18 mouse cellular contexts compared by ENCODE assay signal in the genomic region with DNA sequence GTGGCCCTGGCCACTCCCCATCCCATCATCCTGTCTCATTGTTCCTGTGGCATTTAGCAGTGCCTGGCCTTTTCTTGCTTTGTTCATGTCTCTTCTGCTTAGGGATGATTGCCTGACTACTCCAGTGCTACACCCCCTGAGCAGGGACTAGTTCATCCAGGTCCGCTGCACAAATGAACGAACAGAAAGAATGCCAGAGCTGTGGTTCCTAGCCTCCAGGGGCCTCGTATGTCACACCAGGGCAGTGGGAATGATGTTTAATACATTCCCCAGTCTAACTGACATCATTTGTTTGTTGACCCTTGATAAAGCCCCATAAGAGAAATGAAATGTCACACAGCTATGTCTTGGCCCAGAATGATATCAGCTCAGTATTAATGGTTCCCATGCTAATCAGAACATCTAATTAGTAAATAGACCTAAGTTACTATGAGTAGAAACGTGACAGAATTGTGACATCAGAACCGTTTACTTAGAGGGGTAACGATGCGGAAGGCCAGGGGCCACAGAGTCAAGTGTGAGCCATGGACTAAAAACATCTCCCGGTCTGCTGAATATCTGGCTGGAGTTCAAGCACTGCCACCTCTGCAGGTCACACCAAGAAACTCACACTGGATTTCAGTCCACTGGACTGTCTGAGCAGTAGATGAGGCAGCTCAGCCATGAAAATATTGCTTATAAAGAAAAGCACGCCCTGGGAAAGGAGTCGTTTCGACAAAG.
DNase-seq lines count a peak whose midpoint lies in the region; ATAC-seq lines count a peak whose summit lies in the region.
"Had no signal": no experiment of that assay in that cellular context is flagged by ENCODE, and none has a peak within 500 bp of the region (broad histone marks: within the 10 kb centered on the region; RNA-seq: fewer than 3 reads in every experiment).

No protein-coding gene starts in this region.

- H3K36me3 ChIP-seq in forebrain, embryonic 11.5 days (ENCODE audit: control insufficient read depth, insufficient read depth, low read length) = no peaks in the 10 kb centered on the region
- no peaks in the 10 kb centered on the region for H3K36me3 ChIP-seq in forebrain, embryonic 10.5 days (replicated peaks)
- no peaks in the 10 kb centered on the region for H3K36me3 ChIP-seq in kidney, embryonic 15.5 days
- H3K36me3 ChIP-seq in forebrain, embryonic 15.5 days = no peaks in the 10 kb centered on the region
- H3K36me3 ChIP-seq in midbrain, embryonic 14.5 days (ENCODE audit: control insufficient read depth, insufficient read depth, low read length) = no peaks in the 10 kb centered on the region
- H3K36me3 ChIP-seq: embryonic facial prominence, embryonic 13.5 days had no signal

- H3K4me1 ChIP-seq in forebrain, embryonic 11.5 days (replicated peaks; ENCODE audit: control insufficient read depth, insufficient read depth, low read length) = 0 out of 2 replicates have a peak, but pooled peaks cover 1% of the 10 kb centered on the region
- peaks cover 16% of the 10 kb centered on the region for H3K4me1 ChIP-seq in forebrain, embryonic 10.5 days
- peaks cover 17% of the 10 kb centered on the region for H3K4me1 ChIP-seq in kidney, embryonic 15.5 days
- no peaks in the 10 kb centered on the region for H3K4me1 ChIP-seq in forebrain, embryonic 15.5 days
- H3K4me1 ChIP-seq in midbrain, embryonic 14.5 days (ENCODE audit: control insufficient read depth, insufficient read depth, low read length) = peaks cover 12% of the 10 kb centered on the region; the same call in 1 of the 2 replicates
- H3K4me1 ChIP-seq: embryonic facial prominence, embryonic 13.5 days had no signal

- H3K4me3 ChIP-seq in forebrain, embryonic 11.5 days (ENCODE audit: low read depth, low read length) = no peak overlapping the region
- H3K4me3 ChIP-seq in forebrain, embryonic 10.5 days = no peak overlapping the region
- no peak overlapping the region for H3K4me3 ChIP-seq in kidney, embryonic 15.5 days (replicated peaks)
- no peak overlapping the region for H3K4me3 ChIP-seq in forebrain, embryonic 15.5 days
- H3K4me3 ChIP-seq in midbrain, embryonic 14.5 days (replicated peaks; ENCODE audit: low read depth, low read length) = no peak overlapping the region
- H3K4me3 ChIP-seq: embryonic facial prominence, embryonic 13.5 days had no signal

- no peak overlapping the region for H3K4me2 ChIP-seq in forebrain, embryonic 11.5 days (ENCODE audit: low read depth, low read length, severe bottlenecking)
- H3K4me2 ChIP-seq in kidney, embryonic 15.5 days = no peak overlapping the region
- H3K4me2 ChIP-seq in forebrain, embryonic 15.5 days (replicated peaks) = no peak overlapping the region
- H3K4me2 ChIP-seq in midbrain, embryonic 14.5 days (ENCODE audit: low read length) = no peak overlapping the region
- H3K4me2 ChIP-seq: embryonic facial prominence, embryonic 13.5 days had no signal

- H3K27ac ChIP-seq in forebrain, embryonic 11.5 days (ENCODE audit: low read depth, low read length) = 0 out of 2 replicates have a peak overlapping the region, but pooled peaks have one; percentile 18
- no peak overlapping the region for H3K27ac ChIP-seq in forebrain, embryonic 10.5 days
- no peak overlapping the region for H3K27ac ChIP-seq in kidney, embryonic 15.5 days
- no peak overlapping the region for H3K27ac ChIP-seq in forebrain, embryonic 15.5 days (replicated peaks)
- peak overlapping the region; percentile 52; the same call in 1 of the 2 replicates for H3K27ac ChIP-seq in midbrain, embryonic 14.5 days (replicated peaks; ENCODE audit: low read depth, low read length)
- H3K27ac ChIP-seq: embryonic facial prominence, embryonic 13.5 days; macrophage had no signal

- no peak for DNase-seq in forebrain, embryonic 11.5 days (ENCODE audit: low spot score)
- no peak for DNase-seq in forebrain, embryonic 10.5 days (ENCODE audit: extremely low spot score, low spot score)
- peak; percentile 20 to 21 for DNase-seq in kidney, adult 8-10 months
- peak; percentile 40 for DNase-seq in midbrain, embryonic 14.5 days
- no peak for DNase-seq in layer of hippocampus, adult 9-10 months (ENCODE audit: low spot score)
- DNase-seq in lung, postnatal 36 days = no peak
- DNase-seq: cerebellum, postnatal 10 days; gastrocnemius, postnatal 14 days; heart, postnatal 14 days; layer of hippocampus, adult 9-11 months; liver; lung, adult 18-20 months; right cerebral cortex, postnatal 14 days; thymus, postnatal 4 days had no signal

- H3K27me3 ChIP-seq in forebrain, embryonic 11.5 days (ENCODE audit: control insufficient read depth, insufficient read depth, low read length) = no peaks in the 10 kb centered on the region
- no peaks in the 10 kb centered on the region for H3K27me3 ChIP-seq in forebrain, embryonic 10.5 days (ENCODE audit: poor library complexity, severe bottlenecking)
- no peaks in the 10 kb centered on the region for H3K27me3 ChIP-seq in kidney, embryonic 15.5 days
- H3K27me3 ChIP-seq in forebrain, embryonic 15.5 days = no peaks in the 10 kb centered on the region
- no peaks in the 10 kb centered on the region for H3K27me3 ChIP-seq in midbrain, embryonic 14.5 days (ENCODE audit: control insufficient read depth, insufficient read depth, low read length)
- H3K27me3 ChIP-seq: embryonic facial prominence, embryonic 13.5 days had no signal

- 49% methylated on average over 11 of the region's 11 CpGs for WGBS in forebrain, embryonic 11.5 days
- 63% methylated on average over 11 of the region's 11 CpGs for WGBS in forebrain, embryonic 10.5 days
- WGBS in kidney, embryonic 15.5 days = 38% methylated on average over 11 of the region's 11 CpGs
- WGBS in forebrain, embryonic 15.5 days = 45% methylated on average over 11 of the region's 11 CpGs
- WGBS in midbrain, embryonic 14.5 days = 47% methylated on average over 11 of the region's 11 CpGs

- no peak overlapping the region for H3K9ac ChIP-seq in forebrain, embryonic 11.5 days (ENCODE audit: low read length)
- no peak overlapping the region for H3K9ac ChIP-seq in kidney, embryonic 15.5 days
- no peak overlapping the region for H3K9ac ChIP-seq in forebrain, embryonic 15.5 days (replicated peaks)
- no peak overlapping the region for H3K9ac ChIP-seq in midbrain, embryonic 14.5 days (replicated peaks; ENCODE audit: low read length)
- H3K9ac ChIP-seq: embryonic facial prominence, embryonic 13.5 days had no signal

- no peaks in the 10 kb centered on the region for H3K9me3 ChIP-seq in forebrain, embryonic 11.5 days (ENCODE audit: control insufficient read depth, low read length)
- H3K9me3 ChIP-seq in forebrain, embryonic 10.5 days = no peaks in the 10 kb centered on the region; the same call in 1 of the 2 replicates
- no peaks in the 10 kb centered on the region for H3K9me3 ChIP-seq in kidney, embryonic 15.5 days (replicated peaks)
- no peaks in the 10 kb centered on the region for H3K9me3 ChIP-seq in forebrain, embryonic 15.5 days
- H3K9me3 ChIP-seq in midbrain, embryonic 14.5 days (ENCODE audit: control insufficient read depth, low read length) = no peaks in the 10 kb centered on the region
- H3K9me3 ChIP-seq: embryonic facial prominence, embryonic 13.5 days had no signal

- peak; percentile 24; the same call in 1 of the 2 replicates for ATAC-seq in forebrain, embryonic 11.5 days (replicated peaks; ENCODE audit: low FRiP score)
- ATAC-seq in kidney, embryonic 15.5 days (replicated peaks; ENCODE audit: low FRiP score) = no peak
- ATAC-seq in forebrain, embryonic 15.5 days (replicated peaks) = 0 out of 2 replicates have a peak, but pooled peaks have one; percentile 23
- peak; percentile 20; the same call in 1 of the 2 replicates for ATAC-seq in midbrain, embryonic 14.5 days (ENCODE audit: low FRiP score, low TSS enrichment)

Comparison
In these comparisons a context has a peak if more than half of its experiments do, and no peak if none do; other contexts are left out.
1. H3K27ac ChIP-seq: peak in forebrain, embryonic 11.5 days (single experiment) and midbrain, embryonic 14.5 days (single experiment); none in forebrain, embryonic 10.5 days (single experiment), kidney, embryonic 15.5 days (single experiment) and forebrain, embryonic 15.5 days (single experiment).
2. DNase-seq: peak in kidney, adult 8-10 months (2 of 2) and midbrain, embryonic 14.5 days (single experiment); none in forebrain, embryonic 11.5 days (single experiment), forebrain, embryonic 10.5 days (single experiment), layer of hippocampus, adult 9-10 months (single experiment) and lung, postnatal 36 days (single experiment).